Mouse (Mus musculus) megakaryocyte, embryonic 14.5 days (primary cell): ENCODE measurements around the gene Zdhhc17. TPM values are rescaled to one million over a fixed set of nuclear protein-coding genes. Genes with fewer than 3 reads are reported as not detected.
A peak's percentile ranks its signal among the peaks of the same experiment; 100 is the strongest.

ENCODE experiments used
- H3K27me3 ChIP-seq: replicated peaks from 2 replicates; pipeline ENCODE3; 2012; ENCODE audit warnings: inconsistent platforms
- H3K36me3 ChIP-seq: replicated peaks from 2 replicates; pipeline ENCODE3; 2012; ENCODE audit warnings: low read length, inconsistent platforms, mixed read lengths
- H3K4me1 ChIP-seq: 2 replicates; pipeline ENCODE4 v1.6.1; 2012; ENCODE audit warnings: inconsistent platforms
- H3K4me3 ChIP-seq: replicated peaks from 2 replicates; pipeline ENCODE3; 2012; ENCODE audit warnings: moderate library complexity, mild to moderate bottlenecking, inconsistent platforms
- H3K9me3 ChIP-seq: 2 replicates; pipeline ENCODE4 v1.6.1; 2012; ENCODE audit warnings: inconsistent platforms
- FLI1 ChIP-seq: IDR thresholded peaks from 2 replicates; pipeline ENCODE4 v1.6.1; 2012; ENCODE audit warnings: low read length, inconsistent platforms, mixed read lengths
- GATA1 ChIP-seq: IDR thresholded peaks from 3 replicates; pipeline ENCODE4 v1.6.1; 2012; ENCODE audit warnings: mixed read lengths, low read length, inconsistent platforms, borderline replicate concordance
- polyA plus RNA-seq: library from polyadenylated mRNA; stranded (reverse); fragments of >175 nt; gene quantifications from 2 replicates; pipeline ENCODE4 v1.2.3, GENCODE M21; 2012; ENCODE audit warnings: low replicate concordance; ENCODE audit not compliant: insufficient read depth

Gene Zdhhc17
- polyA plus RNA-seq, 1 experiment, result 0.29 TPM

GRCm38 (mm10) chr10:110962172-110962571 is 47.8 kb downstream of the Zdhhc17 start:
- Histone ChIP-seq H3K9me3 (no peaks in the 10 kb centered on the region), H3K36me3 (peaks cover 55% of the 10 kb centered on the region), H3K4me1 (peaks cover 9% of the 10 kb centered on the region), H3K4me3 (no peak overlapping the region), H3K27me3 (no peaks in the 10 kb centered on the region)
- TF ChIP-seq FLI1 (no peak), GATA1 (no peak)

- peak overlapping the region; percentile 42 for H3K4me3 ChIP-seq
- no peaks in the 10 kb centered on the region for H3K27me3 ChIP-seq
- TF ChIP-seq FLI1 (no peak), GATA1 (no peak)
- H3K4me1 ChIP-seq, result peaks cover 9% of the 10 kb centered on the region
- H3K36me3 ChIP-seq, result peaks cover 57% of the 10 kb centered on the region
- no peaks in the 10 kb centered on the region for H3K9me3 ChIP-seq
Measured at GRCm38 (mm10) chr10:110960841-110961240, 49.1 kb downstream of the Zdhhc17 start.

GRCm38 (mm10) chr10:110959781-110960180 is 50.2 kb downstream of the Zdhhc17 start:
- no peaks in the 10 kb centered on the region for H3K27me3 ChIP-seq
- peaks cover 9% of the 10 kb centered on the region for H3K4me1 ChIP-seq
- H3K36me3 ChIP-seq, result peaks cover 64% of the 10 kb centered on the region
- no peaks in the 10 kb centered on the region for H3K9me3 ChIP-seq
- no peak for TF ChIP-seq GATA1
- TF ChIP-seq FLI1, result no peak
- H3K4me3 ChIP-seq, result no peak overlapping the region

GRCm38 (mm10) chr10:110958879-110959278 is 51.1 kb downstream of the Zdhhc17 start:
- Histone ChIP-seq H3K9me3 (no peaks in the 10 kb centered on the region), H3K27me3 (no peaks in the 10 kb centered on the region), H3K36me3 (peaks cover 65% of the 10 kb centered on the region), H3K4me3 (no peak overlapping the region), H3K4me1 (peaks cover 9% of the 10 kb centered on the region)
- TF ChIP-seq GATA1 (no peak), FLI1 (no peak)

- no peaks in the 10 kb centered on the region for H3K9me3 ChIP-seq
- no peak for TF ChIP-seq FLI1
- TF ChIP-seq GATA1, result no peak
- no peaks in the 10 kb centered on the region for H3K27me3 ChIP-seq
- H3K4me3 ChIP-seq, result no peak overlapping the region
- H3K36me3 ChIP-seq, result peaks cover 84% of the 10 kb centered on the region
- no peaks in the 10 kb centered on the region for H3K4me1 ChIP-seq
Measured at GRCm38 (mm10) chr10:110952937-110953451, 56.9 kb downstream of the Zdhhc17 start.

- TF ChIP-seq GATA1, result no peak
- no peak for TF ChIP-seq FLI1
- Histone ChIP-seq H3K4me1 (no peaks in the 10 kb centered on the region), H3K9me3 (no peaks in the 10 kb centered on the region), H3K4me3 (no peak overlapping the region), H3K36me3 (peaks cover 84% of the 10 kb centered on the region), H3K27me3 (no peaks in the 10 kb centered on the region)
Measured at GRCm38 (mm10) chr10:110952271-110952670, 57.7 kb downstream of the Zdhhc17 start.

GRCm38 (mm10) chr10:110951748-110952147 is 58.2 kb downstream of the Zdhhc17 start:
- H3K27me3 ChIP-seq, result no peaks in the 10 kb centered on the region
- H3K36me3 ChIP-seq, result peaks cover 84% of the 10 kb centered on the region

GRCm38 (mm10) chr10:110951112-110951511 is 58.8 kb downstream of the Zdhhc17 start:
- Histone ChIP-seq H3K4me1 (peaks cover under 1% of the 10 kb centered on the region; the same call in 1 of the 2 replicates), H3K4me3 (no peak overlapping the region), H3K9me3 (no peaks in the 10 kb centered on the region), H3K36me3 (peaks cover 84% of the 10 kb centered on the region), H3K27me3 (no peaks in the 10 kb centered on the region)
- no peak for TF ChIP-seq FLI1
- no peak for TF ChIP-seq GATA1

More at GRCm38 (mm10) chr10:110951748-110952147, 58.2 kb downstream of the Zdhhc17 start:
- Histone ChIP-seq H3K4me1 (no peaks in the 10 kb centered on the region), H3K9me3 (no peaks in the 10 kb centered on the region), H3K4me3 (no peak overlapping the region)
- TF ChIP-seq FLI1, result no peak
- TF ChIP-seq GATA1, result no peak

- H3K4me3 ChIP-seq, result no peak overlapping the region
Measured at GRCm38 (mm10) chr10:110947574-110947973, 62.4 kb downstream of the Zdhhc17 start.

GRCm38 (mm10) chr10:110945966-110946365 is 64.0 kb downstream of the Zdhhc17 start:
- Histone ChIP-seq H3K4me1 (peaks cover 9% of the 10 kb centered on the region), H3K27me3 (no peaks in the 10 kb centered on the region), H3K36me3 (peaks cover 93% of the 10 kb centered on the region)

More at GRCm38 (mm10) chr10:110947574-110947973, 62.4 kb downstream of the Zdhhc17 start:
- Histone ChIP-seq H3K4me1 (peaks cover 9% of the 10 kb centered on the region), H3K9me3 (no peaks in the 10 kb centered on the region), H3K27me3 (no peaks in the 10 kb centered on the region), H3K36me3 (peaks cover 92% of the 10 kb centered on the region)
- TF ChIP-seq FLI1 (no peak), GATA1 (no peak)

More at GRCm38 (mm10) chr10:110945966-110946365, 64.0 kb downstream of the Zdhhc17 start:
- Histone ChIP-seq H3K4me3 (peak overlapping the region; percentile 50), H3K9me3 (no peaks in the 10 kb centered on the region)
- TF ChIP-seq FLI1, result no peak
- TF ChIP-seq GATA1, result no peak
